Mouse (Mus musculus) embryonic fibroblast, embryonic 13.5 days (primary cell): ENCODE measurements at regions not wholly inside any gene's neighbourhood (a gene's known extent, or its start where the extent isn't known, plus 50 kb on each side); places are given as distances from the start of the nearest gene placed in this dataset.

Experiments
- CTCF ChIP-seq: IDR thresholded peaks from 2 replicates; pipeline ENCODE4 v1.5.1; 2011; ENCODE audit warnings: mild to moderate bottlenecking, control low read depth, low read length, moderate library complexity, borderline replicate concordance; ENCODE audit not compliant: insufficient read depth
- POLR2A ChIP-seq: IDR thresholded peaks from 2 replicates; pipeline ENCODE4 v1.6.1; 2011; ENCODE audit warnings: low read depth, mild to moderate bottlenecking, control low read depth, low read length, moderate library complexity

- TF ChIP-seq CTCF (no peak), POLR2A (no peak)
Observed at GRCm38 (mm10) chr13:39631506-39632132, 670.9 kb upstream of the Slc35b3 start.
